Mouse (Mus musculus) spleen, postnatal 4 days (tissue): ENCODE data around the gene Gm45618.

Source experiments
- DNase-seq, 2 experiments: peaks; one replicate each; pipeline ENCODE4 v3.0.0; 2022; ENCODE audit warnings: low spot score in 2 of 2

The Gm45618 gene

DNA sequence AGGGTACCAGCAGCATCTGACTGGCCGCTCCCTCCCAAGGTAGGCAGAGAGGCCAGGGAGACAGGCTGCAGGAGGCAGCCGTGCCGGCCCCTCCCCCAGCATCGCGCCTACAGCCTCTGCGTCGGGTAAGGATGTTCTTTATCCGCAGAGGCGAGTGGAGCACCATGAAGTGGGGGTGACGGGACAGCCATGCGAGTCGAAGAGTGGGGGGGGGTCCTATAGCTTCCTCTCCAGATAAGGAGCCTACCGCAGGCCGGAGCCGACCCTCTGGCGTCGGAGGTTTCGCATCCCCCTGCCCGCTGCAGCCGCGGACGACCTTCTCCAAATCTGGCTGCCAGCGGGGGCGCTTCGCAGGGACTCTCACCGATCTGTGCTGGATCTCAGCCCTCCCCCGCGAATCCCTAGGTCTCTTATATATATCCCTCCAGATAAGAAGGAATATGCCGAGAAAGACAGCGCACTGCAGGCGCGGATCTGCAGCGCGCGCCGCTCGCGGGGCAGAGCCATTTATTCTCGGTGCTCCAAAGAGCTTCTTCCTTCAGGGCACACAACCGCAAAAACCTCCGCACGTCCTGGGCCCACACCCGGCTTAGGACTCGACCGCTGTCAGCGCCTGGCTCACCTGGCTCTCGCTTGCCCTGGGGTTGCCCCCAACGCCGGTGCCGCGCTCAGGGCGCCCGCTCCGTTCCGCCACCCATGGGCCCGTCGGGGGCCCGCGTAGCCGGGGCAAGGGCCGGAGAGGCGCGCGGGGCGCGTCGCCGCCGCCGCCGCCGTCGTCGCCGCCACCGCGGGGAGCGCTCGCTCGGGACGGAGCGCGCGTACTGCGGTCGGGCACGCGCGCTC is 26.0 kb downstream of the Gm45618 start:
- peak; percentile 52 to 79 for DNase-seq

- DNase-seq = no peak
These were observed 26.8 kb downstream of the Gm45618 start for GRCm38 (mm10) chr7:142093696-142094240.

DNA sequence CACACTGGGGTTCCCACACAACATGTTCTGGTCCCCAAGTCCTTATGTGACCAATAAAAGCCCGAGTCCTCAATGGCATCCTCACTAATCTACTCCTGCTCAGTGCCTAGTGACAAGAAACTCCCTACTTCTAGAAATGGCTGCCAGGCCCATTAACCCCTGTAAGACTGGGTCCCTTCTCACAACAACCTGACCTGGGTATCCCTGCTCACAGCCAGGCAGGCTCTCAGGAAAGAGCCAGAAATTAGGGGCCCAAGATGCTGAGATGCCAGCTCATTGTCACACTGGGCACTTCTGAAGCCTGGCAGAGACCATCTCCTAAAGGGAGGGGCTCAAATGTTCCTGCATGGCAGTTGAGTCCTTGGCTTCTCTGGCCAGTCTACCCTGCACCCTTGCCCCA is 27.5 kb downstream of the Gm45618 start:
- no peak for DNase-seq

- no peak for DNase-seq
These were observed 28.7 kb downstream of the Gm45618 start for GRCm38 (mm10) chr7:142091848-142092247.

DNA sequence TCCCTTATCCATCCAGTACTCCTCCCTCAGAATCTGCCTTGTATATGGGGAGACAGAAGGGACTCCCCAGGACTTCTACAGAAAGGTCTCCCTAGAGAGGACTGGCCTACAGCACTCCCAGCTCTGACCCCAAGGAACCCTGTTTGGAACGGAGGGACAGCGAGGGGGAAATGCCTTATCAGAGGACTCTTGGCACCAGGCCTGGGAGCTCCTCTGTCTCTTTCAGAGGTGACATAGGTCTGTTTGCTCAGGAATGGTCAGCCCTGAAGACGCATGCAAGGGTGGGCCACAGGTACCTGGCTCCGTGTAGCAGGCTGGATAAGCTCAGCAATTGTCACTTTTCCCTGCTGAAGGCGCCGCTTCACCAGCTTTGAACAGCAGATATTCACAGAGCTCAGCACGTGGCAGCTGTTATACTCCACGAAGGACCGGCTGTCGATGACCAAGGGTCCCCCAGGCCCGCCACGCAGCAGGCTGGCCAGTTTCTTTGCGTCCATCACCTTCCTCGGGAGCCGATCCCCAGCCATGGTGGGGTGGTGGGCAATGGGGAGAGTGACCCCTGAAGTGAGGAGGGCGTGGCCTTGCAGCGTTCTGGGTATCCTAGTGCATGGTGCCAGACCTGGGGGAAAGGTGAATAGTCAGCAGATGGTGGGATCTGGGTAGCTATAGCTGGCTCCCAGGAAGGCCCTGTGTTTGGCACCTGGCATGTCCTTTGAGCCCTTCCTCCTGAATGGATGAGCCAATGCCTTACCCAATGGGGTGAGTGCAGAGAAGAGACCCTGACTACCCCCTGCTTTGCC is 30.7 kb downstream of the Gm45618 start:
- peak in 1 of 2 experiments; percentile 63 for DNase-seq

GRCm38 (mm10) chr7:142088886-142089285 is 31.6 kb downstream of the Gm45618 start:
- peak; percentile 65 to 74 for DNase-seq

DNA sequence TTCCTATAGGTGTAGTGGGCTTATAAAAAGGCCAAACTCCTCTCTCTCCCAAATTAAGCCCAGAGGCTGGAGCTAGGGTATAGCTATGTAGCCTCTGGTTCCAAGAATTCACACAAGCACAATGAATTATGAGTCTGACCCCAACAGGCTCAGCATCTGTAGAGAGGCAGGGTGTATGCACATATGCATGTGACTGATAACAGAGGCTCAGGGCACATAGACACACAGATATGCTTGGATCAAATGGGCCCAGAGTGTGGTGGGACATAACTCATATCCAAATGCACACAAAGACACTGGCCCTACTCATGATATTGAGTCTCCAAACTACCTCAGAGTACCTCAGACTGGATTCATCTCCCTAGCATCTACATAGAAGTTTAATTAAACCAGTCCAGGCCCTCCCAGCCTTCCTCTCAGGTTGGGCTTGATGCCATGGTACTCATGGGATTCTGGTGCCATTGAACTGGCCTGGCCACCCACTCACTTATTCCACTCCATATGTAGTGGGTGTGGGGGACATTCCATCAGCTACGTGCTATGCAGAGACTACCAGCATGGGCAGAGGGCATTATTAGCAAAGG is 33.4 kb downstream of the Gm45618 start:
- peak; percentile 63 to 72 for DNase-seq

GRCm38 (mm10) chr7:142086159-142086905 is 34.2 kb downstream of the Gm45618 start:
- peak in 1 of 2 experiments; percentile 65 for DNase-seq

GRCm38 (mm10) chr7:142084820-142085219 is 35.7 kb downstream of the Gm45618 start:
- DNase-seq = peak in 1 of 2 experiments; percentile 64

- DNase-seq = peak in 1 of 2 experiments; percentile 65
These were observed 36.1 kb downstream of the Gm45618 start for GRCm38 (mm10) chr7:142084395-142084794.

- no peak for DNase-seq
These were observed 36.8 kb downstream of the Gm45618 start for GRCm38 (mm10) chr7:142083588-142084317.

DNA sequence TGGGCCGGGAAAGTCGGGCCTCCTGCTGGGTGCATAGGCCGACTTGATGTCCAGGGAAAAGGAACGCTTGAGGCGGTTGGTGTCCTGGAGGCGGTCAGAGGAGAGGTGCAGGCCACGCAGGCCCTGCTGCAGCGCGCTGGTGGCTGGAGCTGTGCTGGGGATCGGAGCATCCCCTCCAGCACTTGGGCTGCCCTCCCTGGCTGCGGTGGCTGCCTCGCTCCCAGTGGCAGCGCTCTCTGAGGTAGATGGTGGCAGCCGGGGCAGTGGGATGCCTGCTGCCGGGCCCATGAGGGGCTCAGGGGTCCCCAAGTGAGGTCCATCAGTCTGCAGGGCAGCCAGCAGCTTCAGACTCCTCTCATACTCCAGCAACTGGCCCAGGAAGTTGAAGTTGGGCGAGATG is 37.9 kb downstream of the Gm45618 start:
- DNase-seq = peak in 1 of 2 experiments; percentile 68

- DNase-seq = peak in 1 of 2 experiments; percentile 64
These were observed 38.4 kb downstream of the Gm45618 start for GRCm38 (mm10) chr7:142082179-142082578.

- no peak for DNase-seq
These were observed 38.8 kb downstream of the Gm45618 start for GRCm38 (mm10) chr7:142081736-142082135.

DNA sequence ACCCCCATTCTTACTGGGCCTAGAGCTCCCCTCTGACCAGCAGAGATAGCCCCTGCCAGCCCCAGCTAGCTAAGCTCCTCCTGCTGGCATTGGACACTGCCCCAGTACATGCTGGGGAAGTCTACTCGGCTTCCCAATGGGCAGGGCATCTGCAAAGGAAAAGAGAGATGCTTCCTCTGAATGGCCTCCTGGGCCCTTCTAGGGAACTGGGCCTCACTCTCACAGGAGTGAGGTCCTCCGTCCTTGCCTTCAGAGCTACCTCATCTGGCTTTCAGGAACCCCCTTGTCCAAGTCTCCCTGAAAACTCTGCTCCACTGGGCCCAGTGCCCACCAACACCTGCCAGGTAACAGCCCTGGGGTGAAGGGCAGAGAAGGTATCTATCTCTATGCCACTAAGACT is 39.7 kb downstream of the Gm45618 start:
- no peak for DNase-seq

DNA sequence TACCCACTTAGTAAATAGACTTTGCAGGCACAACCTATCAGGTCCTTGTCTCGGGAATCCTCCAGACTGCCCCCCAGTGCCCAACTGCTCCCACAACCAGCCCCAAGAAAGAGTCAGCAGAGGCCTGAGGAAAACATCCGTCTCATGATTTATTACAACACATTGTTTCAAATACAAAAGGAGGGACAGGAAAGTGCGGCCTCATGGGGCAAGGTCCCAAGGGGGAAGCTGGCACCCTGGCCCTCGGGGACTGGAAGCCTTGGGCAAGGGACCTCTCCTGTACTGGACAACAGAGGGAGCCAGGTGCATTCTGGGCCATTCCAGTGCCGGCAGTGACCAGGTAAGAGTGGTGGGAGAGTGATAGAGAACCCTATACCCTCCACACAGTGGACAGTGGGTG is 41.2 kb downstream of the Gm45618 start:
- DNase-seq = peak in 1 of 2 experiments; percentile 65

GRCm38 (mm10) chr7:142077138-142077537 is 43.4 kb downstream of the Gm45618 start:
- peak in 1 of 2 experiments; percentile 52 for DNase-seq

GRCm38 (mm10) chr7:142074146-142074886 is 46.2 kb downstream of the Gm45618 start:
- DNase-seq = no peak

DNA sequence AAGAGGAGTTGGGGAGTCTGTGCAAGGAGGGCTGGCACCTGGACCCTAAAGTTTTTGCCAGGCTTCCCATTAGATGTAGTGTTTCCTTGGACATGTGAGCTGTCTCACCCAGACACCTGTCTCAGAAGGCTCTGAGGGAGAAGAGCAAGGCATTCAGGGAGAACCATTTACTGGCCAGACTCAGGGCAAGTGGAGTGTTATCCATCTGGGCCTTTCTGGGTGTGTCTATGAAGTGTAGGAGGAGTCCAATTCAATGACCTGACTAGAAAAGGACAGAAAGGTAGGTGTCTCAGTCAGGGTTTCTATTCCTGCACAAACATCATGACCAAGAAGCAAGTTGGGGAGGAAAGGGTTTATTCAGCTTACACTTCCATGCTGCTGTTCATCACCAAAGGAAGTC is 48.8 kb downstream of the Gm45618 start:
- DNase-seq = no peak

DNA sequence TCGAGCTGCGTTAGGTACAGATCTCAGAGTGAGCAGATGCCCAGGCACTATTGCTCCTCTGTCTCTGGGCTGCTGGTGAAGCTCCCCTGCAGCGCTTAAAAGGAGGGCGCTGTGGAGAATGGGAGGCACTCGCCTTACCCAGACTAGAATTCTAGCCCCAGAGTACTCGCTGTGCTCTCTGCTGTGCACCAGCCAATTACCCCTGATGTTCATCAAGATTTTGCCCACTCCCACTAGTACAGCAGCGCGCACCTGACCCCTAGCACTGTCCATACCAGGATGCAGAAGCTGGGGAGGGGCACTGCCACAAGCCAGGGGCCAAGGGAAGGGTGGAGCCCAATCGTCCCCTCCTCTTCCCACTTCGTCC is 49.3 kb downstream of the Gm45618 start:
- no peak for DNase-seq
